Mouse (Mus musculus) forebrain, embryonic 11.5 days (tissue): ENCODE data around the gene Tmem132a. TPM values are rescaled to one million over a fixed set of nuclear protein-coding genes. Genes with fewer than 3 reads are reported as not detected.

Experiments
- ATAC-seq: fragments of 200-750 bp; cut with Nextera tagmentation; replicated peaks from 2 replicates; pipeline ENCODE4 v1.8.0; 2017; ENCODE audit warnings: moderate TSS enrichment; ENCODE audit not compliant: low FRiP score
- DNase-seq: peaks from one replicate; pipeline ENCODE4 v3.0.0-alpha.2; 2017; ENCODE audit warnings: low spot score
- H3K27ac ChIP-seq: fragments of 300-500 bp; sonication (generic); 2 replicates; pipeline ENCODE4 v1.5.1; 2014; ENCODE audit warnings: low read depth, low read length
- H3K27me3 ChIP-seq: fragments of 300-500 bp; sonication (generic); 2 replicates; pipeline ENCODE4 v1.6.1; 2014; ENCODE audit warnings: mild to moderate bottlenecking, low read length, mixed read lengths; ENCODE audit not compliant: control insufficient read depth, insufficient read depth
- H3K36me3 ChIP-seq: fragments of 300-500 bp; sonication (generic); 2 replicates; pipeline ENCODE4 v1.6.1; 2014; ENCODE audit warnings: mild to moderate bottlenecking, low read length, moderate library complexity, mixed read lengths; ENCODE audit not compliant: control insufficient read depth, insufficient read depth
- H3K4me1 ChIP-seq: fragments of 300-500 bp; sonication (generic); replicated peaks from 2 replicates; pipeline ENCODE4 v1.6.1; 2014; ENCODE audit warnings: low read length, mixed read lengths; ENCODE audit not compliant: control insufficient read depth, insufficient read depth
- H3K4me2 ChIP-seq: fragments of 300-500 bp; sonication (generic); 2 replicates; pipeline ENCODE4 v1.6.1; 2014; ENCODE audit warnings: low read depth, mild to moderate bottlenecking, low read length, moderate library complexity, mixed read lengths; ENCODE audit not compliant: severe bottlenecking
- H3K4me3 ChIP-seq: fragments of 300-500 bp; sonication (generic); 2 replicates; pipeline ENCODE4 v1.5.1; 2014; ENCODE audit warnings: low read depth, low read length
- H3K9ac ChIP-seq: fragments of 300-500 bp; sonication (generic); 2 replicates; pipeline ENCODE4 v1.6.1; 2014; ENCODE audit warnings: low read length
- H3K9me3 ChIP-seq: fragments of 300-500 bp; sonication (generic); 2 replicates; pipeline ENCODE4 v1.6.1; 2016; ENCODE audit warnings: low read length, mixed read lengths; ENCODE audit not compliant: control insufficient read depth
- WGBS: fragments of 180-500 bp; shearing (Covaris S2); extraction: QIAGEN DNeasy Blood & Tissue Kit; methylation state at CpG from one replicate; pipeline ENCODE4 v1.1.7; 2014; 5-methylcytosine and 5-hydroxymethylcytosine counted together
- polyA plus RNA-seq: library from polyadenylated mRNA; unstranded; fragments of >200 nt; fragmentation: Nextera tagmentation; extraction: Ambion mirVana; gene quantifications from 2 replicates; pipeline ENCODE4 v1.2.1, GENCODE M21; 2014

The Tmem132a gene
- 87.1 and 95.1 TPM in 2 replicates for polyA plus RNA-seq

DNA sequence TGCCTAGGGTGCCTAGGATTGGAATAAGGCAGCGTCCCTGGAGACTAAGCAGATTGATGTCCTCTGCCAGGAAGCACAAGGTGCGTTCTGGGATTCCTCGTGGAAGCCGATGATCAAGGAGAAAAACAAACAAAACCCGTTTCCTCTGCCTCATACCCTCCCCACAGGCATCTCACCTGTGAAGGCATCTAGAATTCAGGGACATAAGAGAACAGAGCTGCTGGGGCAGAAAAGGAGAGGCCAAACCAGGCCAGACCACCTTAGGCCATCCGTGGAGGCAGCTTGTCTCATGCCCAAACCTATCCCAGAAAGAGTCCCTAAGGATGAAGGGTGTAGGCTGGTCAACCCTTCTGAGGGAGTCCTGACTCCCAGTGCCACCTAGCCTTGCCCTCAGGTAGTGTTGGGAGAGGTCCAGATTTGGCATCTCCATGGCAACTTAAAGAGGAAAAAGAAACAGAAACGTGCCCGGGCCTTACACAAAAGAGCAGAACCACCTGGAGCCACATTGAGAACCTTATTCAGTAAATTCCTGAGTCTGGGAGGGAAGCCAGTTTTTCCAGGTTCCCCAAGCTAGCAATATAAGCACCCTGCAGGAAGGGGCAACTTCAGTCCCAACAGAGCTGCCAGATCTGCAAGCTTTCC lies at the start of gene Tmem132a:
Gene Tmem132a (minus strand): TSS at position 55 of the 642 bp plus-strand sequence.
- Histone ChIP-seq H3K4me3 (peak within 1 kb of the TSS; percentile 86), H3K36me3 (peaks cover 20% of the 10 kb centered on the region), H3K27me3 (no peaks in the 10 kb centered on the region), H3K4me2 (peak within 1 kb of the TSS; percentile 74), H3K4me1 (peaks cover 7% of the 10 kb centered on the region; the same call in 1 of the 2 replicates), H3K27ac (peak within 1 kb of the TSS; percentile 82), H3K9me3 (no peaks in the 10 kb centered on the region), H3K9ac (peak within 1 kb of the TSS; percentile 96)
- 3% methylated on average over 8 of the region's 8 CpGs for WGBS
- no peak for DNase-seq
- peak; percentile 32 for ATAC-seq

DNA sequence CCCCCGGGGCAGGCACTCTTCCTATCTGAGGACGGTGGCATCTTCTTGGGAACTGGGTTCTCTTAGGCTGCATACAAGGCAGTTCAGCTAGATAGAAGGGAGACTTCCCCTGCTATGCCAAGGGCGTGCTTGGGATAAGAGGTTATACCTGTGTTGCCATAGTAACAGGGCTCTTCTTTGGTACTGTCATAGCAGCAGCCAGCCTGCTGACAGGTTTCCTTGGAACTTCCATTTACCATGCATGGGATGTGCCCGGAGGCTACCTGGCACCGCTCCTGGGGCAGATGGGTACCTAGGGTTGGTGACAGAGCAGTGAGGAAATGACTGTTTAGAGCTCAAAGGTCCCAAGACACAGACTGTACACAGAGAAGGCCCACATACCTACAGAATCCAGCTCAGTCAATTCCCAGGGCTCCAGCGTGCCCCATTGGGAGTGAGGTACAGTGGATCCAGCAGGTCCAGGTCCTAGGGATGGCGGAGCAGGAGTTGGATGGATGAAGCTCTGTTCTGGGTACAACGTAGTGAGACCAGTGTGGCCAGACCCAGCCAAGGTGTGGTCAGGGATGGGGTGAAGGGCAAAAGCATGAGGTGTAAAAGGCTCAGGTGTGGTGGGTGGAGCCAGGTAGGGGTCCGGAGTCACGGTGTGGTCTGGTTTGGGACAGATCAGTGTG lies 48.7 kb upstream of the Tmem132a start:
- H3K4me1 ChIP-seq, result no peaks in the 10 kb centered on the region
- no peaks in the 10 kb centered on the region for H3K36me3 ChIP-seq
- ATAC-seq (no peak), DNase-seq (no peak)
- H3K4me3 ChIP-seq, result no peak overlapping the region
- no peak overlapping the region for H3K9ac ChIP-seq
- no peaks in the 10 kb centered on the region for H3K9me3 ChIP-seq
- no peaks in the 10 kb centered on the region for H3K27me3 ChIP-seq
- H3K4me2 ChIP-seq, result no peak overlapping the region
- H3K27ac ChIP-seq, result no peak overlapping the region
- WGBS, result 88% methylated on average over 10 of the region's 10 CpGs

DNA sequence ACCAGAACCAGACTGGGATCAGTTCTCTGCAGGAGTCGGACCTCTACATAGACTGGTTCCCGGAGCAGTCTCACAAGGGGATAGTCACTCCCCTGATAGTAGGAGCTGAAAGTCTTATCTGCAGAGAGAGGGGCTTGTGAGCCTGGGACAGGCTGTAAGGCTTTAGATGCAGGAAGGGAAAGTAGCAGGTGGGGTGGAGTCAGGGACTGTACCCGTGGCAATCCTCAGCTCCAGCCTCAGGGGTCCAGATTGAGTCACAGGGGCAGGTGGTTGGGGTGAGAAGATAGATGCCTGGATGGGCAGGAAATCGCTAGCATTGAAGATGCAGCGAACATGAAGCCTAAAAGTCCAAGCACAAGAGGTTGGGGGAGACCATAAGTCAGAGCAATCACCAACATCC lies 46.8 kb upstream of the Tmem132a start:
- H3K9me3 ChIP-seq, result no peaks in the 10 kb centered on the region
- no peaks in the 10 kb centered on the region for H3K27me3 ChIP-seq
- ATAC-seq (no peak), DNase-seq (no peak)
- no peaks in the 10 kb centered on the region for H3K4me1 ChIP-seq
- no peak overlapping the region for H3K4me3 ChIP-seq
- H3K27ac ChIP-seq, result no peak overlapping the region
- H3K9ac ChIP-seq, result no peak overlapping the region
- WGBS, result 72% methylated on average over 5 of the region's 5 CpGs
- H3K4me2 ChIP-seq, result no peak overlapping the region
- no peaks in the 10 kb centered on the region for H3K36me3 ChIP-seq

DNA sequence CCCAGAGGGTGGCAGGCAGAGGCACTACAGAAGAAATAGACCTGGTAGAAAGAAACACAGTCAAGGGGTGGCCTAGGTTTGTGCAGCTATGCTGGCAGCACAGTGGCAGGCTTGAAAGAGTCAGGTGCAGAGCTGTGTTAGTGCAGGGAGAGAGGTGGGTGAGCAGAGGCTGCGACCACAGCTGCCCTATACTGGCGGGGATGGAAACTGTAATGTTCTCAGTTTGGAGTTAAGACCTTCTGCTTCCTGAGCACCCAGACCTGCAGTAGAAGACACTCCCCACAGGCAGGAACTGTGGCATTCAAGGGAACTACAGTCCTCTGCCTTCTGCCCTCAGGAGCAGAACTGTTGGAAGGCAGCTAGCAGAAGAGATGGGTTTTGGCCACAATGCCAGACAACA lies 45.1 kb upstream of the Tmem132a start:
- Histone ChIP-seq H3K36me3 (no peaks in the 10 kb centered on the region), H3K27me3 (no peaks in the 10 kb centered on the region), H3K4me1 (no peaks in the 10 kb centered on the region), H3K27ac (no peak overlapping the region), H3K9ac (no peak overlapping the region), H3K9me3 (no peaks in the 10 kb centered on the region), H3K4me3 (no peak overlapping the region), H3K4me2 (no peak overlapping the region)
- DNase-seq (no peak), ATAC-seq (no peak)
- 64% methylated on average over 2 of the region's 2 CpGs for WGBS

DNA sequence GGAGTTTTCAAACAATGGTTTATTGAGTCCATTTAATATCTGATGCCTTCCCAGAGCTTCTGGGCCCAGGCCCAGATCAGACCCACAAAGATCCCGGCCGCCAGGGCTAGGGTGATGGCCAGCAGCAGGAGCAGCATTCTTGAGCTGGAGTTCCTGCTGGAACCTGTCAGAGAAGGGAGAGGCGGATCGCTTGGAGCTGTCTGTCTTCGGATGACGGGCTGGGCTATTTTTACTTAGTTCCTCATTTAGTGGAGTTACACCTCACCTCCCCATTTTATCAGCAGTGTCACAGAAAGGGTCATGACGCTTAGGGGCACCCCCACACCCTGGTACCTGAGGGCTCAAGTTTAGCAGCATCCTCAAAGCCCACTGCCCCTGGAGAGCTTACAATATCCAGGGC lies 44.6 kb upstream of the Tmem132a start:
- ATAC-seq, result no peak
- no peak overlapping the region for H3K27ac ChIP-seq
- no peaks in the 10 kb centered on the region for H3K27me3 ChIP-seq
- 79% methylated on average over 7 of the region's 7 CpGs for WGBS
- H3K4me2 ChIP-seq, result no peak overlapping the region
- DNase-seq, result no peak
- H3K36me3 ChIP-seq, result no peaks in the 10 kb centered on the region
- H3K9me3 ChIP-seq, result no peaks in the 10 kb centered on the region
- no peaks in the 10 kb centered on the region for H3K4me1 ChIP-seq
- H3K9ac ChIP-seq, result no peak overlapping the region
- H3K4me3 ChIP-seq, result no peak overlapping the region

DNA sequence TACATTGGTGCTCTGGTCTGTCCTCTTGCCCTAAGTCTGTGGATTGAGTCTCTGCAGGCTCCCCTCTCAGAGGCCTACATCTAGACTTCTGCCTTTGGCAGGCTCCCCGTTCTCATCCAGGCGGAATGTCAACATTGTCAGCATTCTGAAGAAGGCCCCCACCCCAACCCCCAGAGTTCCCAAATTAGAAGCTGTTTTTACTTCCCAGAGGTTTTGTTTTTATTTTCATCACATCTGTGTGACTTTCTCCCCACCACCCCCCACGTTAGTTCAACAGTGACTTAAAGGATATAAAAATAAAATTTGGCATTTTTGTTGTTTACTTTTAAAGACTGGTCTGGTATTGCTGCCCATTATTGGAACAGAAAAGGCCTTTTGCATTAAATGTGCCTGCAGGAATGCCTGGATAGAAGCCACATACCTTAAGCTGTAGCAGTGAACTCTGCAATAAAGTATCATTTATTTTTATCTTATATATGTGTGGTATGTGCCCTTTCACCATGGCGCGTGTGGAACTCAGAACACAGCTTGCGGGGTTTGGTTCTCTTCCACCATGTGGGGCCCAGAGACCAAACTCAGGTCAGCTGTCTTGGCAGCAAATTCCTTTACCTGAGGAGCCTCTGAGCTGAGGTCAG lies 39.5 kb upstream of the Tmem132a start:
- Histone ChIP-seq H3K4me1 (no peaks in the 10 kb centered on the region), H3K4me2 (no peak overlapping the region), H3K27me3 (no peaks in the 10 kb centered on the region), H3K9ac (no peak overlapping the region), H3K9me3 (no peaks in the 10 kb centered on the region), H3K27ac (no peak overlapping the region), H3K4me3 (no peak overlapping the region), H3K36me3 (peaks cover 5% of the 10 kb centered on the region)
- DNase-seq (no peak), ATAC-seq (no peak)
- 89% methylated on average over 6 of the region's 6 CpGs for WGBS

DNA sequence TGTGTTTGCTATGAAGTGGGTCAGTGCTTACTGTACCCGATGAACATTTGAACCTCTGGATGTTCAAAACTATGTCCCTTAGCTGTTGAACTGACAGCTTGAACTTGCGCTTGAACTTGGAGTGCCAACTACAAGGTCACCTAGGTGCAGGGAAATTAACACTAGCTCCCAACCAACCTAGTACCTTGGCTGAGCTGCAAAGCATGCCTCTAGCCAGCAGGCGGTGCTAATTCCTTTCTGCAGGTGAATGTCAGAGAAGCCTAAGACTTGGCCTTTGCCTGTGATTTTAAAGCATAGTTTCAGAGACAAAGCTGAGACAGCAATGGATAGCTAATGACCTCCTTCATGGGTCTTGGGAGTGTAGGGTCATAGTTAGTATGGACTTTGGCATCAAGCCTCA lies 38.2 kb upstream of the Tmem132a start:
- H3K4me3 ChIP-seq, result no peak overlapping the region
- no peaks in the 10 kb centered on the region for H3K4me1 ChIP-seq
- no peak overlapping the region for H3K9ac ChIP-seq
- H3K27me3 ChIP-seq, result no peaks in the 10 kb centered on the region
- H3K27ac ChIP-seq, result no peak overlapping the region
- 58% methylated on average over 3 of the region's 3 CpGs for WGBS
- H3K36me3 ChIP-seq, result peaks cover 13% of the 10 kb centered on the region
- no peak overlapping the region for H3K4me2 ChIP-seq
- no peaks in the 10 kb centered on the region for H3K9me3 ChIP-seq
- DNase-seq (no peak), ATAC-seq (peak; percentile 44; the same call in 1 of the 2 replicates)

DNA sequence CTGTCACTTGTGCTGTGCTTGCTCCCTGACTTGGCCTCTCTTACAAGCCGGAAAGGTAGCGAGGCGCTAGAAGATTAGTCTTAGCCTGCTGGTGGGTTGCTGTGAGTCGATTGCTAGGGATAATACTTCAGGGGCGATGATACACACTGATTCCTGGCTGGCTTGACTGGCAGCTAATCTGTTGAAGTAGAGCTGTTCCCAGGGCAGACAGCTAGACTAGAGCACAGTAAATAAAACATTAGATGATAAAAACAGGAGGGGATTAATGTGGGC lies 35.9 kb upstream of the Tmem132a start:
- DNase-seq, result no peak
- no peak for ATAC-seq
- Histone ChIP-seq H3K4me2 (no peak overlapping the region), H3K4me1 (no peaks in the 10 kb centered on the region), H3K4me3 (no peak overlapping the region), H3K27me3 (no peaks in the 10 kb centered on the region), H3K27ac (no peak overlapping the region), H3K9me3 (no peaks in the 10 kb centered on the region), H3K36me3 (peaks cover 22% of the 10 kb centered on the region), H3K9ac (no peak overlapping the region)
- WGBS, result 91% methylated on average over 5 of the region's 5 CpGs
